Mouse (Mus musculus) kidney, adult 2 months (tissue): ENCODE results near the gene Calml3.

Source experiments
- CTCF ChIP-seq: fragments of 200-500 bp; conservative IDR thresholded peaks from 2 replicates; pipeline ENCODE4 v1.5.1; 2011; ENCODE audit warnings: low read depth, mild to moderate bottlenecking, control low read depth, low read length, moderate library complexity, mixed read lengths; ENCODE audit not compliant: insufficient read depth, insufficient read length
- POLR2A ChIP-seq: fragments of 200-500 bp; IDR thresholded peaks from one replicate; pipeline ENCODE4 v1.6.1; 2011; ENCODE audit warnings: low read depth, low read length, control low read depth

GRCm38 (mm10) chr13:3805132-3805531 is 1.0 kb upstream of the Calml3 start:
- TF ChIP-seq CTCF (no peak), POLR2A (no peak)
